Mouse (Mus musculus) intestine, postnatal 0 days (tissue): Measurements from ENCODE around the gene Ppp1r9a. TPM values are rescaled to one million over a fixed set of nuclear protein-coding genes. Genes with fewer than 3 reads are reported as not detected.

ENCODE experiments used
- ATAC-seq: fragments of 200-750 bp; cut with Nextera tagmentation; 2 replicates; pipeline ENCODE4 v1.8.0; 2017; ENCODE audit warnings: mild to moderate bottlenecking, moderate TSS enrichment, moderate library complexity
- H3K27ac ChIP-seq: fragments of 300-500 bp; sonication (generic); 2 replicates; pipeline ENCODE4 v1.5.1; 2014; ENCODE audit warnings: mild to moderate bottlenecking, low read depth, low read length, moderate library complexity
- H3K27me3 ChIP-seq: fragments of 300-500 bp; sonication (generic); replicated peaks from 2 replicates; pipeline ENCODE4 v1.6.1; 2014; ENCODE audit warnings: low read length, mixed read lengths; ENCODE audit not compliant: control insufficient read depth, insufficient read depth
- H3K36me3 ChIP-seq: fragments of 300-500 bp; sonication (generic); 2 replicates; pipeline ENCODE4 v1.6.1; 2014; ENCODE audit warnings: mild to moderate bottlenecking, moderate library complexity; ENCODE audit not compliant: control insufficient read depth, insufficient read depth
- H3K4me1 ChIP-seq: fragments of 300-500 bp; sonication (generic); replicated peaks from 2 replicates; pipeline ENCODE4 v1.6.1; 2014; ENCODE audit warnings: antibody characterized with exemption, low read length, mixed read lengths; ENCODE audit not compliant: control insufficient read depth, insufficient read depth
- H3K4me2 ChIP-seq: fragments of 300-500 bp; sonication (generic); replicated peaks from 2 replicates; pipeline ENCODE4 v1.6.1; 2014; ENCODE audit warnings: low read depth, mild to moderate bottlenecking, moderate library complexity
- H3K4me3 ChIP-seq: fragments of 300-500 bp; sonication (generic); 2 replicates; pipeline ENCODE4 v1.5.1; 2014; ENCODE audit warnings: low read depth, low read length
- H3K9ac ChIP-seq: fragments of 300-500 bp; sonication (generic); 2 replicates; pipeline ENCODE4 v1.6.1; 2014; ENCODE audit warnings: mild to moderate bottlenecking, low read depth, low read length
- H3K9me3 ChIP-seq: fragments of 300-500 bp; sonication (generic); 2 replicates; pipeline ENCODE4 v1.6.1; 2016; ENCODE audit warnings: mixed run types; ENCODE audit not compliant: control insufficient read depth
- CTCF ChIP-seq: sonication (generic); IDR thresholded peaks from 2 replicates; pipeline ENCODE4 v1.5.1; 2016; ENCODE audit warnings: low read depth, mild to moderate bottlenecking, control low read depth, antibody characterized with exemption, moderate library complexity
- WGBS: fragments of 180-500 bp; shearing (Covaris S2); extraction: QIAGEN DNeasy Blood & Tissue Kit; methylation state at CpG from one replicate; pipeline ENCODE4 v1.1.7; 2014; 5-methylcytosine and 5-hydroxymethylcytosine counted together
- polyA plus RNA-seq: library from polyadenylated mRNA; unstranded; fragments of >200 nt; fragmentation: Nextera tagmentation; extraction: Ambion mirVana; gene quantifications from 2 replicates; pipeline ENCODE4 v1.2.1, GENCODE M21; 2015

Ppp1r9a gene
- polyA plus RNA-seq, 1 experiment from 2014 or later, result 2.1 TPM

- H3K4me1 ChIP-seq, result no peaks in the 10 kb centered on the region
These were observed 172.0 kb downstream of the Ppp1r9a start for GRCm38 (mm10) chr6:5074736-5075135.

GRCm38 (mm10) chr6:5075680-5076079 is 173.0 kb downstream of the Ppp1r9a start:
- Histone ChIP-seq H3K4me2 (no peak overlapping the region), H3K9ac (no peak overlapping the region), H3K27me3 (no peaks in the 10 kb centered on the region), H3K9me3 (no peaks in the 10 kb centered on the region), H3K4me1 (no peaks in the 10 kb centered on the region), H3K4me3 (no peak overlapping the region), H3K36me3 (no peaks in the 10 kb centered on the region), H3K27ac (no peak overlapping the region)
- no peak for TF ChIP-seq CTCF
- ATAC-seq, result no peak
- WGBS, result 69% methylated on average over 7 of the region's 7 CpGs

More at GRCm38 (mm10) chr6:5074736-5075135, 172.0 kb downstream of the Ppp1r9a start:
- no peaks in the 10 kb centered on the region for H3K36me3 ChIP-seq
- H3K9me3 ChIP-seq, result no peaks in the 10 kb centered on the region
- H3K27me3 ChIP-seq, result no peaks in the 10 kb centered on the region
- H3K4me3 ChIP-seq, result no peak overlapping the region
- 60% methylated on average over 3 of the region's 3 CpGs for whole genome bisulfite sequencing
- no peak for TF ChIP-seq CTCF
- H3K27ac ChIP-seq, result no peak overlapping the region
- no peak overlapping the region for H3K4me2 ChIP-seq
- no peak for ATAC-seq
- no peak overlapping the region for H3K9ac ChIP-seq

- H3K36me3 ChIP-seq, result no peaks in the 10 kb centered on the region
- no peak overlapping the region for H3K9ac ChIP-seq
- TF ChIP-seq CTCF, result no peak
- 74% methylated on average over 2 of the region's 2 CpGs for WGBS
- H3K4me1 ChIP-seq, result no peaks in the 10 kb centered on the region
- no peak overlapping the region for H3K4me2 ChIP-seq
- no peaks in the 10 kb centered on the region for H3K9me3 ChIP-seq
- no peaks in the 10 kb centered on the region for H3K27me3 ChIP-seq
- no peak overlapping the region for H3K27ac ChIP-seq
- ATAC-seq, result no peak
- no peak overlapping the region for H3K4me3 ChIP-seq
These were observed 175.3 kb downstream of the Ppp1r9a start for GRCm38 (mm10) chr6:5078009-5078408.

GRCm38 (mm10) chr6:5079108-5079507 is 176.4 kb downstream of the Ppp1r9a start:
- Histone ChIP-seq H3K27me3 (no peaks in the 10 kb centered on the region), H3K9ac (no peak overlapping the region), H3K27ac (no peak overlapping the region), H3K4me1 (no peaks in the 10 kb centered on the region), H3K4me2 (no peak overlapping the region), H3K36me3 (no peaks in the 10 kb centered on the region), H3K4me3 (no peak overlapping the region), H3K9me3 (no peaks in the 10 kb centered on the region)
- 70% methylated on average over 1 of the region's 1 CpGs for WGBS
- TF ChIP-seq CTCF, result no peak
- ATAC-seq, result no peak

- H3K4me3 ChIP-seq, result no peak overlapping the region
- H3K27me3 ChIP-seq, result no peaks in the 10 kb centered on the region
- no peaks in the 10 kb centered on the region for H3K4me1 ChIP-seq
- H3K9me3 ChIP-seq, result no peaks in the 10 kb centered on the region
- 90% methylated on average over 5 of the region's 5 CpGs for WGBS
- ATAC-seq, result no peak
- no peak overlapping the region for H3K4me2 ChIP-seq
- H3K36me3 ChIP-seq, result no peaks in the 10 kb centered on the region
- TF ChIP-seq CTCF, result no peak
- no peak overlapping the region for H3K27ac ChIP-seq
- no peak overlapping the region for H3K9ac ChIP-seq
These were observed 177.4 kb downstream of the Ppp1r9a start for GRCm38 (mm10) chr6:5080094-5080493.

GRCm38 (mm10) chr6:5080496-5080895 is 177.8 kb downstream of the Ppp1r9a start:
- ATAC-seq, result no peak
- TF ChIP-seq CTCF, result no peak
- H3K27me3 ChIP-seq, result no peaks in the 10 kb centered on the region
- no peak overlapping the region for H3K4me3 ChIP-seq
- no peaks in the 10 kb centered on the region for H3K9me3 ChIP-seq
- WGBS, result 83% methylated on average over 5 of the region's 5 CpGs
- H3K9ac ChIP-seq, result no peak overlapping the region
- H3K27ac ChIP-seq, result no peak overlapping the region
- no peaks in the 10 kb centered on the region for H3K4me1 ChIP-seq
- no peaks in the 10 kb centered on the region for H3K36me3 ChIP-seq
- no peak overlapping the region for H3K4me2 ChIP-seq

GRCm38 (mm10) chr6:5081099-5081498 is 178.4 kb downstream of the Ppp1r9a start:
- no peaks in the 10 kb centered on the region for H3K36me3 ChIP-seq
- H3K27ac ChIP-seq, result no peak overlapping the region
- H3K4me1 ChIP-seq, result no peaks in the 10 kb centered on the region
- TF ChIP-seq CTCF, result no peak
- no peak overlapping the region for H3K4me3 ChIP-seq
- H3K9me3 ChIP-seq, result no peaks in the 10 kb centered on the region
- H3K27me3 ChIP-seq, result no peaks in the 10 kb centered on the region
- no peak overlapping the region for H3K9ac ChIP-seq
- H3K4me2 ChIP-seq, result no peak overlapping the region
- no peak for ATAC-seq
- WGBS, result 46% methylated on average over 8 of the region's 8 CpGs
